8 mouse cellular contexts compared by ENCODE assay signal in genomic region chr1:171150838-171151391, GRCm38 (mm10). TPM values are rescaled to one million over a fixed set of nuclear protein-coding genes. Genes with fewer than 3 reads are reported as not detected.
A peak's percentile ranks its signal among the peaks of the same experiment; 100 is the strongest.
DNase-seq lines count a peak whose midpoint lies in the region; ATAC-seq and TF ChIP-seq lines count a peak whose summit lies in the region.

No protein-coding gene starts in this region.

- TF ChIP-seq CTCF in gastrocnemius, adult 2 months (IDR thresholded peaks at IDR 0.05): no peak
- no peak for TF ChIP-seq CTCF in G1E (IDR thresholded peaks at IDR 0.05; ENCODE audit: low read depth, low read length)

- H3K27ac ChIP-seq in gastrocnemius, adult 2 months: peak overlapping the region; percentile 94
- H3K27ac ChIP-seq in embryonic facial prominence, embryonic 14.5 days (replicated peaks; ENCODE audit: low read depth, low read length): peak overlapping the region; percentile 91
- peak overlapping the region; percentile 63 for H3K27ac ChIP-seq in midbrain, embryonic 14.5 days (replicated peaks; ENCODE audit: low read depth, low read length)

- H3K4me2 ChIP-seq in embryonic facial prominence, embryonic 14.5 days (ENCODE audit: low read depth, low read length): peak overlapping the region; percentile 66
- H3K4me2 ChIP-seq in midbrain, embryonic 14.5 days (ENCODE audit: low read length): peak overlapping the region; percentile 91

- 4% methylated on average over 18 of the region's 18 CpGs for WGBS in embryonic facial prominence, embryonic 14.5 days
- 7% methylated on average over 18 of the region's 18 CpGs for WGBS in midbrain, embryonic 14.5 days

- intact Hi-C loops in gastrocnemius, adult 2 months (cut with DNase I): loop anchor here (2.0 kb wide), 1 partner anchor 32 kb away; no protein-coding TSS in a partner anchor
- intact Hi-C loops in gastrocnemius, postnatal 14 days (cut with DNase I; ENCODE audit: low total_unique reads): no loop called here
- intact Hi-C loops in left cerebral cortex, postnatal 36 days (cut with DNase I): loop anchor here (5.0 kb wide), 2 partner anchors 46 to 71 kb away; partner anchors contain the start of genes Pcp4l1 and Tomm40l

- no peaks in the 10 kb centered on the region for H3K9me3 ChIP-seq in G1E (replicated peaks)
- no peaks in the 10 kb centered on the region for H3K9me3 ChIP-seq in embryonic facial prominence, embryonic 14.5 days (ENCODE audit: control insufficient read depth, low read length)
- no peaks in the 10 kb centered on the region for H3K9me3 ChIP-seq in midbrain, embryonic 14.5 days (ENCODE audit: control insufficient read depth, low read length)

- peaks cover 27% of the 10 kb centered on the region for H3K4me1 ChIP-seq in G1E (ENCODE audit: insufficient read depth, low read depth, low read length)
- peaks cover 19% of the 10 kb centered on the region for H3K4me1 ChIP-seq in embryonic facial prominence, embryonic 14.5 days (ENCODE audit: control insufficient read depth, insufficient read depth, low read length)
- H3K4me1 ChIP-seq in midbrain, embryonic 14.5 days (ENCODE audit: control insufficient read depth, insufficient read depth, low read length): peaks cover 13% of the 10 kb centered on the region

- DNase-seq in gastrocnemius, adult 2 months: no peak
- DNase-seq in gastrocnemius, postnatal 14 days: no peak
- peak; percentile 13 for DNase-seq in G1E (ENCODE audit: low spot score)
- DNase-seq in embryonic facial prominence, embryonic 14.5 days (ENCODE audit: low spot score): peak; percentile 38
- peak; percentile 29 for DNase-seq in heart, postnatal 4 days
- DNase-seq in left cerebral cortex, postnatal 36 days (ENCODE audit: low spot score in 2 of 2): peak; percentile 46 to 70
- DNase-seq in midbrain, embryonic 14.5 days: no peak
- DNase-seq in spleen, postnatal 10 days (ENCODE audit: low spot score in 2 of 2): no peak

- H3K4me3 ChIP-seq in gastrocnemius, adult 2 months: peak overlapping the region; percentile 79
- H3K4me3 ChIP-seq in G1E (ENCODE audit: low read depth, low read length): peak overlapping the region; percentile 93
- H3K4me3 ChIP-seq in embryonic facial prominence, embryonic 14.5 days (ENCODE audit: low read depth, low read length): peak overlapping the region; percentile 84
- peak overlapping the region; percentile 79 for H3K4me3 ChIP-seq in midbrain, embryonic 14.5 days (replicated peaks; ENCODE audit: low read depth, low read length)

- peaks cover 22% of the 10 kb centered on the region for H3K36me3 ChIP-seq in G1E (replicated peaks)
- H3K36me3 ChIP-seq in embryonic facial prominence, embryonic 14.5 days (ENCODE audit: control insufficient read depth, insufficient read depth, low read length): peaks cover 5% of the 10 kb centered on the region; the same call in 1 of the 2 replicates
- no peaks in the 10 kb centered on the region for H3K36me3 ChIP-seq in midbrain, embryonic 14.5 days (ENCODE audit: control insufficient read depth, insufficient read depth, low read length)

- peak overlapping the region; percentile 68 for H3K9ac ChIP-seq in embryonic facial prominence, embryonic 14.5 days (ENCODE audit: low read depth, low read length)
- peak overlapping the region; percentile 54 for H3K9ac ChIP-seq in midbrain, embryonic 14.5 days (replicated peaks; ENCODE audit: low read length)

- peaks cover 10% of the 10 kb centered on the region for H3K27me3 ChIP-seq in G1E (ENCODE audit: insufficient read depth, low read length)
- H3K27me3 ChIP-seq in embryonic facial prominence, embryonic 14.5 days (replicated peaks; ENCODE audit: control insufficient read depth, insufficient read depth, low read length): no peaks in the 10 kb centered on the region
- no peaks in the 10 kb centered on the region for H3K27me3 ChIP-seq in midbrain, embryonic 14.5 days (ENCODE audit: control insufficient read depth, insufficient read depth, low read length)

- ATAC-seq in G1E (ENCODE audit: extremely low read depth, insufficient number of reproducible peaks, low FRiP score, poor library complexity, severe bottlenecking): no peak
- ATAC-seq in embryonic facial prominence, embryonic 14.5 days (ENCODE audit: low read depth): peak; percentile 12; the same call in 1 of the 2 replicates
- peak; percentile 35; the same call in 1 of the 2 replicates for ATAC-seq in midbrain, embryonic 14.5 days (ENCODE audit: low FRiP score, low TSS enrichment)

RNA-seq across cellular contexts. Expression of gene Mpz, which starts 0.4 kb away (rescaled TPM):
- total RNA-seq in gastrocnemius, adult 2 months (2021): 10 to 100 TPM; 24.7 to 27.7 TPM
- total RNA-seq in gastrocnemius, postnatal 14 days (2021): 100 to 1,000 TPM; 117 to 734 TPM
- total RNA-seq in G1E (2014; fragmentation: Nextera tagmentation) (not detected in 2 replicates), G1E (2017) (not detected in 2 replicates)
- 0.29 TPM in 1 of 2 replicates, not detected in the other for polyA plus RNA-seq in G1E (2012)
- polyA plus RNA-seq in embryonic facial prominence, embryonic 14.5 days (2014; fragmentation: Nextera tagmentation; extraction: Ambion mirVana): 9.6 and 11.2 TPM in 2 replicates
- 10 to 100 TPM in 1 of 2 experiments, 1 to 10 TPM in 1; 9.3 to 34.8 TPM for total RNA-seq in heart, postnatal 4 days (2021)
- not detected for total RNA-seq in left cerebral cortex, postnatal 36 days (2021)
- polyA plus RNA-seq in midbrain, embryonic 14.5 days (2014; fragmentation: Nextera tagmentation; extraction: Ambion mirVana): 0.39 and 0.51 TPM in 2 replicates

RNA-seq across cellular contexts. Expression of gene Sdhc, which starts 0.5 kb away (rescaled TPM):
- total RNA-seq in gastrocnemius, adult 2 months (2021): 100 to 1,000 TPM; 635 to 909 TPM
- total RNA-seq in gastrocnemius, postnatal 14 days (2021): 100 to 1,000 TPM; 692 to 793 TPM
- total RNA-seq in G1E (2014; fragmentation: Nextera tagmentation): 225 and 249 TPM in 2 replicates
- total RNA-seq in G1E (2017): 40.5 and 45.0 TPM in 2 replicates
- polyA plus RNA-seq in G1E (2012): 67.1 and 158 TPM in 2 replicates
- 276 and 291 TPM in 2 replicates for polyA plus RNA-seq in embryonic facial prominence, embryonic 14.5 days (2014; fragmentation: Nextera tagmentation; extraction: Ambion mirVana)
- 100 to 1,000 TPM; 847 to 901 TPM for total RNA-seq in heart, postnatal 4 days (2021)
- 100 to 1,000 TPM; 200 to 204 TPM for total RNA-seq in left cerebral cortex, postnatal 36 days (2021)
- polyA plus RNA-seq in midbrain, embryonic 14.5 days (2014; fragmentation: Nextera tagmentation; extraction: Ambion mirVana): 295 and 310 TPM in 2 replicates

RNA-seq across cellular contexts. Expression of gene Cfap126, which starts 37.2 kb away (rescaled TPM):
- 1 to 10 TPM in 1 of 2 experiments, under 1 TPM in 1; 0.75 to 1.8 TPM for total RNA-seq in gastrocnemius, adult 2 months (2021)
- total RNA-seq in gastrocnemius, postnatal 14 days (2021): under 1 TPM; 0.72 to 0.73 TPM
- total RNA-seq in G1E (2014; fragmentation: Nextera tagmentation) (10.0 and 11.9 TPM in 2 replicates), G1E (2017) (0.64 and 0.76 TPM in 2 replicates)
- polyA plus RNA-seq in G1E (2012): 0.81 and 1.0 TPM in 2 replicates
- 4.4 and 12.3 TPM in 2 replicates for polyA plus RNA-seq in embryonic facial prominence, embryonic 14.5 days (2014; fragmentation: Nextera tagmentation; extraction: Ambion mirVana)
- 1 to 10 TPM in 1 of 2 experiments, under 1 TPM in 1; 0.64 to 1.5 TPM for total RNA-seq in heart, postnatal 4 days (2021)
- 1 to 10 TPM in 1 of 2 experiments, not detected in 1; 1.1 TPM for total RNA-seq in left cerebral cortex, postnatal 36 days (2021)
- 2.7 and 4.2 TPM in 2 replicates for polyA plus RNA-seq in midbrain, embryonic 14.5 days (2014; fragmentation: Nextera tagmentation; extraction: Ambion mirVana)

RNA-seq across cellular contexts. Expression of gene Pcp4l1, which starts 45.2 kb away (rescaled TPM):
- 10 to 100 TPM; 58.3 to 75.0 TPM for total RNA-seq in gastrocnemius, adult 2 months (2021)
- total RNA-seq in gastrocnemius, postnatal 14 days (2021): 10 to 100 TPM; 12.3 to 17.1 TPM
- not detected in 2 replicates for total RNA-seq in G1E (2014; fragmentation: Nextera tagmentation)
- total RNA-seq in G1E (2017): 0.16 TPM in 1 of 2 replicates, not detected in the other
- polyA plus RNA-seq in G1E (2012): not detected in 2 replicates
- 11.3 and 14.7 TPM in 2 replicates for polyA plus RNA-seq in embryonic facial prominence, embryonic 14.5 days (2014; fragmentation: Nextera tagmentation; extraction: Ambion mirVana)
- total RNA-seq in heart, postnatal 4 days (2021): 100 to 1,000 TPM; 109 to 138 TPM
- 100 to 1,000 TPM in 1 of 2 experiments, 10 to 100 TPM in 1; 95.1 to 123 TPM for total RNA-seq in left cerebral cortex, postnatal 36 days (2021)
- 20.0 and 20.5 TPM in 2 replicates for polyA plus RNA-seq in midbrain, embryonic 14.5 days (2014; fragmentation: Nextera tagmentation; extraction: Ambion mirVana)

Comparison
In these comparisons a context has a peak if more than half of its experiments do, and no peak if none do; other contexts are left out.
1. DNase-seq: peak in G1E (single experiment), embryonic facial prominence, embryonic 14.5 days (single experiment), heart, postnatal 4 days (single experiment) and left cerebral cortex, postnatal 36 days (2 of 2); none in gastrocnemius, adult 2 months (single experiment), gastrocnemius, postnatal 14 days (single experiment), midbrain, embryonic 14.5 days (single experiment) and spleen, postnatal 10 days (0 of 2).
2. RNA of gene Mpz, which starts 0.4 kb away (total RNA-seq): 117 to 734 TPM in gastrocnemius, postnatal 14 days, 9.3 to 34.8 TPM in heart, postnatal 4 days and 24.7 to 27.7 TPM in gastrocnemius, adult 2 months; not detected in G1E and not detected in left cerebral cortex, postnatal 36 days; every median in the first group is over 4 times any median in the second.
3. Peak in every context shown above with its lines, with median percentiles within 50 percentile points of each other: H3K27ac ChIP-seq and H3K4me3 ChIP-seq.